Mouse (Mus musculus): ENCODE results near the gene Tagln. TPM values are rescaled to one million over a fixed set of nuclear protein-coding genes. Genes with fewer than 3 reads are reported as not detected.

Gene Tagln
- polyA plus RNA-seq, 1 experiment from 2014 or later, result 1,168 TPM

- peak overlapping the region; percentile 99 for H3K9ac ChIP-seq (ENCODE audit: low read length)
- peaks cover 4% of the 10 kb centered on the region for H3K4me1 ChIP-seq (replicated peaks; ENCODE audit: control insufficient read depth, insufficient read depth)
- no peak overlapping the region; the same call in 1 of the 2 replicates for H3K27ac ChIP-seq (replicated peaks)
- H3K4me2 ChIP-seq (replicated peaks; ENCODE audit: low read depth), result peak overlapping the region; percentile 80
- peak overlapping the region; percentile 93; the same call in 1 of the 2 replicates for H3K4me3 ChIP-seq (ENCODE audit: low read depth, low read length)
- H3K27me3 ChIP-seq (ENCODE audit: control insufficient read depth, insufficient read depth, low read length), result no peaks in the 10 kb centered on the region
- DNase-seq (ENCODE audit: low spot score) (no peak), ATAC-seq (ENCODE audit: low FRiP score, low TSS enrichment) (no peak)
- no peaks in the 10 kb centered on the region for H3K9me3 ChIP-seq (ENCODE audit: control insufficient read depth, low read length)
- WGBS, result 81% methylated on average over 7 of the region's 7 CpGs
- peaks cover 33% of the 10 kb centered on the region for H3K36me3 ChIP-seq (ENCODE audit: control insufficient read depth, insufficient read depth, low read length)
- no peak for TF ChIP-seq EP300 (optimal IDR thresholded peaks at IDR 0.05)
Observed at GRCm38 (mm10) chr9:45952890-45953289, 17.0 kb upstream of the Tagln start.

DNA sequence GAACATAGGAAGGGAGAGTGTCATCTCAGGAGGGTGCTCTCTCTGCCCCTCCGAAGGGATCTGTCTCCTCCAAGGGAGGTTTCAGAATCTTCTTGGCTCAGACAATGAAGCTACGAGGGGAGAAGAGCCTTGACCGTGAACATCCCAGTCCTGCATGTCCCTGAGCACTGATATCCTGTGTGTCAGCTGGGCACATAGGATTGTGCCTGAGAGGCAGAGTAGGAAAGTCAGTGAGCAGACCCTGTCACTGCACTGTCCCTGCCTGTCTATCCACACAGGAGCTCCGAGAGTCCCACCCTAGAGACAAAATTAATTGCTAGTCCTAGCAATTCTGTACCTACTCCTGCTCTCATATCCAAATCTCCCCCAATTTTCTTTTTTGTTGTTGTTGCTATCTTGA, 16.2 kb upstream of the Tagln start:
- ATAC-seq (ENCODE audit: low FRiP score, low TSS enrichment) (no peak), DNase-seq (ENCODE audit: low spot score) (no peak)
- Histone ChIP-seq H3K4me1 (replicated peaks; ENCODE audit: control insufficient read depth, insufficient read depth) (peaks cover 4% of the 10 kb centered on the region), H3K9me3 (ENCODE audit: control insufficient read depth, low read length) (no peaks in the 10 kb centered on the region), H3K27me3 (ENCODE audit: control insufficient read depth, insufficient read depth, low read length) (no peaks in the 10 kb centered on the region), H3K27ac (replicated peaks) (no peak overlapping the region), H3K4me3 (ENCODE audit: low read depth, low read length) (no peak overlapping the region), H3K4me2 (replicated peaks; ENCODE audit: low read depth) (no peak overlapping the region), H3K9ac (ENCODE audit: low read length) (no peak overlapping the region), H3K36me3 (ENCODE audit: control insufficient read depth, insufficient read depth, low read length) (peaks cover 37% of the 10 kb centered on the region)
- TF ChIP-seq CTCF (IDR thresholded peaks at IDR 0.05; ENCODE audit: low read depth) (no peak), EP300 (optimal IDR thresholded peaks at IDR 0.05) (no peak)
- 88% methylated on average over 4 of the region's 4 CpGs for WGBS

GRCm38 (mm10) chr9:45946872-45947183, 11.0 kb upstream of the Tagln start:
- Histone ChIP-seq H3K27ac (replicated peaks) (no peak overlapping the region), H3K27me3 (ENCODE audit: control insufficient read depth, insufficient read depth, low read length) (no peaks in the 10 kb centered on the region), H3K36me3 (ENCODE audit: control insufficient read depth, insufficient read depth, low read length) (peaks cover 59% of the 10 kb centered on the region), H3K4me3 (ENCODE audit: low read depth, low read length) (no peak overlapping the region), H3K4me1 (replicated peaks; ENCODE audit: control insufficient read depth, insufficient read depth) (no peaks in the 10 kb centered on the region), H3K9me3 (ENCODE audit: control insufficient read depth, low read length) (no peaks in the 10 kb centered on the region), H3K9ac (ENCODE audit: low read length) (no peak overlapping the region), H3K4me2 (replicated peaks; ENCODE audit: low read depth) (no peak overlapping the region)
- WGBS, result 80% methylated on average over 10 of the region's 10 CpGs
- no peak for DNase-seq (ENCODE audit: low spot score)
- ATAC-seq (ENCODE audit: low FRiP score, low TSS enrichment), result no peak
- TF ChIP-seq EP300 (optimal IDR thresholded peaks at IDR 0.05) (no peak), CTCF (IDR thresholded peaks at IDR 0.05; ENCODE audit: low read depth) (no peak)

DNA sequence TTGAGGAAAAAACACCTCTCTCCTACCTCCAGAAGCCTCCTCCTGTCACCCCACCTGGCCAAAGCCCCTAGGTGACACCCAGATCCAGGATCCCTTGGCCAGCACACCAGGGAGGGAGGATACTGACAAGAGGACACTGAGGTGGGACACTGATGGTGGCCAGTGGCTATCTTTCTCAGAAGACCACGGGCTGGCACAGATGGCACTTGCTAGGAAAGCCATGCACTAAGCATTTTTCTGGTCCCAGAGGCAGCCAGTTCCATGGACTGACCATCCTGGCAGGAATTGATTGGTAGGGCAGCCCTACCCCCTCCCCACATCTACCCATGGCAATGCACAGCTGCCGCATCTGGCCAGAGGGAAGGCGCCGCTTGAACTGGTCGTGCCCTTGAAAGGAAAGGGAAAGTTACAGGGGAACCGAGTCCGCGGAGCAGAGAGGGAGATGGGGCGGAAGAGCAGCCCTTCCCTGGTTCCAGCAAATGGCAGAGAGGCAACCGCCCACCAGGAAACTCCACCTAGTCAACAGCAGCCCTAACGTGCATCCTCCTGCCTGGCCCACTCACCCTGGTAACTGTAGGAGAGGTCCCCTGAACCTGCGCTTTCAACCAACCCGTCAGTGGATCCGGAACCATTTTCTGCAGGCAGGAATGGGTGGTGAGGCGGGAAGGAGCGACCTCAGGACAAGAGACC, 10.5 kb upstream of the Tagln start:
- no peak overlapping the region for H3K4me3 ChIP-seq (ENCODE audit: low read depth, low read length)
- no peak overlapping the region for H3K4me2 ChIP-seq (replicated peaks; ENCODE audit: low read depth)
- no peaks in the 10 kb centered on the region for H3K4me1 ChIP-seq (replicated peaks; ENCODE audit: control insufficient read depth, insufficient read depth)
- no peak overlapping the region for H3K9ac ChIP-seq (ENCODE audit: low read length)
- ATAC-seq (ENCODE audit: low FRiP score, low TSS enrichment), result no peak
- H3K9me3 ChIP-seq (ENCODE audit: control insufficient read depth, low read length), result no peaks in the 10 kb centered on the region
- peaks cover 59% of the 10 kb centered on the region for H3K36me3 ChIP-seq (ENCODE audit: control insufficient read depth, insufficient read depth, low read length)
- 82% methylated on average over 16 of the region's 16 CpGs for WGBS
- no peaks in the 10 kb centered on the region for H3K27me3 ChIP-seq (ENCODE audit: control insufficient read depth, insufficient read depth, low read length)
- no peak for DNase-seq (ENCODE audit: low spot score)
- no peak overlapping the region for H3K27ac ChIP-seq (replicated peaks)
- no peak for TF ChIP-seq CTCF (IDR thresholded peaks at IDR 0.05; ENCODE audit: low read depth)
- TF ChIP-seq EP300 (optimal IDR thresholded peaks at IDR 0.05), result no peak

GRCm38 (mm10) chr9:45945721-45946120, 9.9 kb upstream of the Tagln start:
- no peak for TF ChIP-seq CTCF (IDR thresholded peaks at IDR 0.05; ENCODE audit: low read depth)
- TF ChIP-seq EP300 (optimal IDR thresholded peaks at IDR 0.05), result no peak
- Histone ChIP-seq H3K4me2 (replicated peaks; ENCODE audit: low read depth) (no peak overlapping the region), H3K27ac (replicated peaks) (no peak overlapping the region), H3K4me3 (ENCODE audit: low read depth, low read length) (no peak overlapping the region), H3K9ac (ENCODE audit: low read length) (no peak overlapping the region), H3K4me1 (replicated peaks; ENCODE audit: control insufficient read depth, insufficient read depth) (no peaks in the 10 kb centered on the region), H3K27me3 (ENCODE audit: control insufficient read depth, insufficient read depth, low read length) (no peaks in the 10 kb centered on the region), H3K9me3 (ENCODE audit: control insufficient read depth, low read length) (no peaks in the 10 kb centered on the region), H3K36me3 (ENCODE audit: control insufficient read depth, insufficient read depth, low read length) (peaks cover 58% of the 10 kb centered on the region)
- no peak for DNase-seq (ENCODE audit: low spot score)
- ATAC-seq (ENCODE audit: low FRiP score, low TSS enrichment), result no peak
- 70% methylated on average over 13 of the region's 13 CpGs for WGBS

GRCm38 (mm10) chr9:45944506-45945400, 8.9 kb upstream of the Tagln start:
- Histone ChIP-seq H3K4me3 (ENCODE audit: low read depth, low read length) (no peak overlapping the region), H3K4me1 (replicated peaks; ENCODE audit: control insufficient read depth, insufficient read depth) (no peaks in the 10 kb centered on the region), H3K36me3 (ENCODE audit: control insufficient read depth, insufficient read depth, low read length) (peaks cover 51% of the 10 kb centered on the region), H3K27me3 (ENCODE audit: control insufficient read depth, insufficient read depth, low read length) (no peaks in the 10 kb centered on the region), H3K4me2 (replicated peaks; ENCODE audit: low read depth) (no peak overlapping the region), H3K9me3 (ENCODE audit: control insufficient read depth, low read length) (no peaks in the 10 kb centered on the region), H3K27ac (replicated peaks) (no peak overlapping the region), H3K9ac (ENCODE audit: low read length) (no peak overlapping the region)
- 82% methylated on average over 13 of the region's 13 CpGs for WGBS
- DNase-seq (ENCODE audit: low spot score) (no peak), ATAC-seq (ENCODE audit: low FRiP score, low TSS enrichment) (no peak)
- TF ChIP-seq CTCF (IDR thresholded peaks at IDR 0.05; ENCODE audit: low read depth) (no peak), EP300 (optimal IDR thresholded peaks at IDR 0.05) (no peak)

Data from stomach, postnatal 0 days (tissue).